Mouse (Mus musculus): ENCODE data around the gene Ptprs. TPM values are rescaled to one million over a fixed set of nuclear protein-coding genes. Genes with fewer than 3 reads are reported as not detected.

The Ptprs gene
- polyA plus RNA-seq, 1 experiment from 2014 or later, result 251 TPM

- ATAC-seq (ENCODE audit: low read depth), result no peak
- H3K9me3 ChIP-seq, result no peaks in the 10 kb centered on the region
- peak overlapping the region; percentile 97 for H3K4me2 ChIP-seq
- peaks cover 69% of the 10 kb centered on the region for H3K4me1 ChIP-seq (replicated peaks)
- H3K4me3 ChIP-seq, result peak overlapping the region; percentile 93
- 2% methylated on average over 50 of the region's 50 CpGs for WGBS
- peak overlapping the region; percentile 98 for H3K27ac ChIP-seq (replicated peaks)
- 0 out of 2 replicates have a peak, but pooled peaks cover 7% of the 10 kb centered on the region for H3K36me3 ChIP-seq
- H3K27me3 ChIP-seq, result no peaks in the 10 kb centered on the region
- peak overlapping the region; percentile 100 for H3K9ac ChIP-seq
Observed at GRCm38 (mm10) chr17:56472733-56473610, 3.3 kb downstream of the Ptprs start.

GRCm38 (mm10) chr17:56472121-56472520, 4.2 kb downstream of the Ptprs start:
- H3K4me1 ChIP-seq (replicated peaks), result peaks cover 78% of the 10 kb centered on the region
- no peak for ATAC-seq (ENCODE audit: low read depth)
- no peak overlapping the region for H3K27ac ChIP-seq (replicated peaks)
- 12% methylated on average over 16 of the region's 16 CpGs for WGBS
- H3K4me2 ChIP-seq, result peak overlapping the region; percentile 97
- H3K9ac ChIP-seq, result peak overlapping the region; percentile 100
- H3K4me3 ChIP-seq, result peak overlapping the region; percentile 93
- H3K36me3 ChIP-seq, result 0 out of 2 replicates have a peak, but pooled peaks cover 7% of the 10 kb centered on the region
- H3K9me3 ChIP-seq, result no peaks in the 10 kb centered on the region
- no peaks in the 10 kb centered on the region for H3K27me3 ChIP-seq

- H3K4me2 ChIP-seq, result peak overlapping the region; percentile 51
- WGBS, result 70% methylated on average over 5 of the region's 5 CpGs
- peaks cover 87% of the 10 kb centered on the region for H3K4me1 ChIP-seq (replicated peaks)
- no peaks in the 10 kb centered on the region for H3K9me3 ChIP-seq
- 0 out of 2 replicates have a peak overlapping the region, but pooled peaks have one; percentile 87 for H3K27ac ChIP-seq (replicated peaks)
- H3K27me3 ChIP-seq, result no peaks in the 10 kb centered on the region
- H3K4me3 ChIP-seq, result no peak overlapping the region
- 0 out of 2 replicates have a peak overlapping the region, but pooled peaks have one; percentile 65 for H3K9ac ChIP-seq
- H3K36me3 ChIP-seq, result 0 out of 2 replicates have a peak, but pooled peaks cover 7% of the 10 kb centered on the region
- no peak for ATAC-seq (ENCODE audit: low read depth)
Observed at GRCm38 (mm10) chr17:56471136-56471535, 5.1 kb downstream of the Ptprs start.

GRCm38 (mm10) chr17:56470571-56470970, 5.7 kb downstream of the Ptprs start:
- ATAC-seq (ENCODE audit: low read depth), result no peak
- 17% methylated on average over 10 of the region's 10 CpGs for WGBS
- no peaks in the 10 kb centered on the region for H3K9me3 ChIP-seq
- H3K27ac ChIP-seq (replicated peaks), result peak overlapping the region; percentile 87
- peak overlapping the region; percentile 65 for H3K9ac ChIP-seq
- H3K27me3 ChIP-seq, result no peaks in the 10 kb centered on the region
- peak overlapping the region; percentile 51 for H3K4me2 ChIP-seq
- H3K4me3 ChIP-seq, result peak overlapping the region; percentile 19
- peaks cover 93% of the 10 kb centered on the region for H3K4me1 ChIP-seq (replicated peaks)
- 0 out of 2 replicates have a peak, but pooled peaks cover 7% of the 10 kb centered on the region for H3K36me3 ChIP-seq

GRCm38 (mm10) chr17:56470001-56470436, 6.3 kb downstream of the Ptprs start:
- Histone ChIP-seq H3K4me2 (peak overlapping the region; percentile 51), H3K4me3 (peak overlapping the region; percentile 19), H3K36me3 (0 out of 2 replicates have a peak, but pooled peaks cover 7% of the 10 kb centered on the region), H3K9me3 (no peaks in the 10 kb centered on the region), H3K4me1 (replicated peaks) (peaks cover 99% of the 10 kb centered on the region), H3K27ac (replicated peaks) (peak overlapping the region; percentile 87), H3K27me3 (no peaks in the 10 kb centered on the region), H3K9ac (peak overlapping the region; percentile 65)
- ATAC-seq (ENCODE audit: low read depth), result no peak
- WGBS, result 2% methylated on average over 26 of the region's 26 CpGs

GRCm38 (mm10) chr17:56469275-56469674, 7.0 kb downstream of the Ptprs start:
- 0 out of 2 replicates have a peak, but pooled peaks cover 7% of the 10 kb centered on the region for H3K36me3 ChIP-seq
- 16% methylated on average over 8 of the region's 8 CpGs for WGBS
- peak overlapping the region; percentile 65; the same call in 1 of the 2 replicates for H3K9ac ChIP-seq
- peak overlapping the region; percentile 87 for H3K27ac ChIP-seq (replicated peaks)
- H3K4me2 ChIP-seq, result peak overlapping the region; percentile 51
- ATAC-seq (ENCODE audit: low read depth), result no peak
- H3K27me3 ChIP-seq, result no peaks in the 10 kb centered on the region
- peaks cover 100% of the 10 kb centered on the region for H3K4me1 ChIP-seq (replicated peaks)
- 0 out of 2 replicates have a peak overlapping the region, but pooled peaks have one; percentile 19 for H3K4me3 ChIP-seq
- no peaks in the 10 kb centered on the region for H3K9me3 ChIP-seq

GRCm38 (mm10) chr17:56468870-56469269, 7.4 kb downstream of the Ptprs start:
- Histone ChIP-seq H3K9me3 (no peaks in the 10 kb centered on the region), H3K4me1 (replicated peaks) (peaks cover 100% of the 10 kb centered on the region), H3K4me2 (peak overlapping the region; percentile 51; the same call in 1 of the 2 replicates), H3K36me3 (0 out of 2 replicates have a peak, but pooled peaks cover 7% of the 10 kb centered on the region), H3K27ac (replicated peaks) (peak overlapping the region; percentile 87), H3K27me3 (no peaks in the 10 kb centered on the region), H3K4me3 (no peak overlapping the region), H3K9ac (peak overlapping the region; percentile 65; the same call in 1 of the 2 replicates)
- WGBS, result 63% methylated on average over 7 of the region's 7 CpGs
- ATAC-seq (ENCODE audit: low read depth), result no peak

GRCm38 (mm10) chr17:56468380-56468779, 7.9 kb downstream of the Ptprs start:
- no peak overlapping the region for H3K4me3 ChIP-seq
- H3K36me3 ChIP-seq, result 0 out of 2 replicates have a peak, but pooled peaks cover 7% of the 10 kb centered on the region
- no peaks in the 10 kb centered on the region for H3K9me3 ChIP-seq
- H3K27me3 ChIP-seq, result no peaks in the 10 kb centered on the region
- H3K4me1 ChIP-seq (replicated peaks), result peaks cover 100% of the 10 kb centered on the region
- no peak overlapping the region for H3K9ac ChIP-seq
- H3K27ac ChIP-seq (replicated peaks), result peak overlapping the region; percentile 87
- 84% methylated on average over 9 of the region's 9 CpGs for WGBS
- H3K4me2 ChIP-seq, result peak overlapping the region; percentile 30
- no peak for ATAC-seq (ENCODE audit: low read depth)

- Histone ChIP-seq H3K4me3 (peak overlapping the region; percentile 4; the same call in 1 of the 2 replicates), H3K36me3 (0 out of 2 replicates have a peak, but pooled peaks cover 7% of the 10 kb centered on the region), H3K27ac (replicated peaks) (peak overlapping the region; percentile 87), H3K9ac (peak overlapping the region; percentile 44; the same call in 1 of the 2 replicates), H3K27me3 (no peaks in the 10 kb centered on the region), H3K9me3 (no peaks in the 10 kb centered on the region), H3K4me1 (replicated peaks) (peaks cover 100% of the 10 kb centered on the region), H3K4me2 (peak overlapping the region; percentile 30)
- WGBS, result 11% methylated on average over 7 of the region's 7 CpGs
- ATAC-seq (ENCODE audit: low read depth), result peak; percentile 72
Observed at GRCm38 (mm10) chr17:56467456-56467884, 8.8 kb downstream of the Ptprs start.

- ATAC-seq (ENCODE audit: low read depth), result no peak
- H3K4me3 ChIP-seq, result no peak overlapping the region; the same call in 1 of the 2 replicates
- peaks cover 96% of the 10 kb centered on the region for H3K4me1 ChIP-seq (replicated peaks)
- 54% methylated on average over 6 of the region's 6 CpGs for WGBS
- H3K4me2 ChIP-seq, result peak overlapping the region; percentile 30
- peak overlapping the region; percentile 87 for H3K27ac ChIP-seq (replicated peaks)
- no peaks in the 10 kb centered on the region for H3K9me3 ChIP-seq
- H3K27me3 ChIP-seq, result no peaks in the 10 kb centered on the region
- H3K9ac ChIP-seq, result peak overlapping the region; percentile 43; the same call in 1 of the 2 replicates
- H3K36me3 ChIP-seq, result 0 out of 2 replicates have a peak, but pooled peaks cover 7% of the 10 kb centered on the region
Observed at GRCm38 (mm10) chr17:56466747-56467146, 9.5 kb downstream of the Ptprs start.

GRCm38 (mm10) chr17:56464817-56465216, 11.5 kb downstream of the Ptprs start:
- H3K27ac ChIP-seq (replicated peaks), result peak overlapping the region; percentile 24; the same call in 1 of the 2 replicates

GRCm38 (mm10) chr17:56464345-56464744, 11.9 kb downstream of the Ptprs start:
- Histone ChIP-seq H3K36me3 (0 out of 2 replicates have a peak, but pooled peaks cover 7% of the 10 kb centered on the region), H3K27me3 (no peaks in the 10 kb centered on the region), H3K27ac (replicated peaks) (no peak overlapping the region), H3K4me2 (no peak overlapping the region), H3K9ac (no peak overlapping the region), H3K4me1 (replicated peaks) (peaks cover 96% of the 10 kb centered on the region), H3K4me3 (no peak overlapping the region), H3K9me3 (no peaks in the 10 kb centered on the region)
- ATAC-seq (ENCODE audit: low read depth), result no peak
- WGBS, result 95% methylated on average over 2 of the region's 2 CpGs

More at GRCm38 (mm10) chr17:56464817-56465216, 11.5 kb downstream of the Ptprs start:
- Histone ChIP-seq H3K4me1 (replicated peaks) (peaks cover 96% of the 10 kb centered on the region), H3K4me3 (no peak overlapping the region), H3K27me3 (no peaks in the 10 kb centered on the region), H3K36me3 (0 out of 2 replicates have a peak, but pooled peaks cover 7% of the 10 kb centered on the region), H3K9me3 (no peaks in the 10 kb centered on the region), H3K4me2 (no peak overlapping the region), H3K9ac (no peak overlapping the region)
- WGBS, result 67% methylated on average over 7 of the region's 7 CpGs
- ATAC-seq (ENCODE audit: low read depth), result no peak

Measured in neural tube, embryonic 13.5 days (tissue).